ENCODE assay signal across 18 mouse cellular contexts in the genomic region with DNA sequence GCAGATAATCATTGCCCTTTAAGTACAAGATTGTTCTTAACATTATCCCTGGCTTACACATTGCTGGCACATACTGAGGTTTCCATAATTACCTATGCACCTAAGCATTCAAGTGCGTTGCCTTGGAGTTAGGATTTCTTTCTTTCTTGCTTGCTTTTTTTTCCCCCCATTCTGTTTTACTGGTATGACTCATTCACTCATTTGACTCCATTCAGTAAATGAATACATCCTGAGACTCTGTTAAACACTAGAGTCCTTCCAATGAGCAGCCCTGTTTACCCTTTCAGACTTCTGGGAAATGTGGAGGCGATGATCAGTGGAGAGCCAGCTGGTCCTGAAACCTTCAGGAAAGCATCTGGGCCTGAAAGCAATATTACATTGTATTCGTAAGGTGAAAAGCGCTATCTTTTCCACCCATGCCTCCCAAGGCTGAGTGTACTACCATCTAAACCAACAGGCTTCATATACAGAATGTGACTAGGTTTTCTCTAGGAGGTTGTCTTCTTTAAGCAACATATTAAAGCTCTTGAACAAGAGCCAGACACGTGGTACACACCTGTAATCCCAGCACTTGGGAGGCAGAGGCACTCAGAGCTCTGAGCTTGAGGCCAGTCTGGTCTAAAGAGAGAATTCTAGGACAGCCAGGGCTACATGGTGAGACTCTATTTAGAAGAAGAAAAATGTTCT.
DNase-seq lines count a peak whose midpoint lies in the region; ATAC-seq and TF ChIP-seq lines count a peak whose summit lies in the region.
"Had no signal": no experiment of that assay in that cellular context is flagged by ENCODE, and none has a peak within 500 bp of the region (broad histone marks: within the 10 kb centered on the region; RNA-seq: fewer than 3 reads in every experiment).

No protein-coding gene starts in this region.

- no peak for TF ChIP-seq CTCF in ES-Bruce4 (IDR thresholded peaks at IDR 0.05; ENCODE audit: low read depth, low read length)
- TF ChIP-seq CTCF in left cerebral cortex, adult 2 months (IDR thresholded peaks at IDR 0.05): no peak

- WGBS in liver, embryonic 16.5 days (ENCODE audit: insufficient replicate concordance): 55% methylated on average over 5 of the region's 5 CpGs

- no peak for TF ChIP-seq POLR2A in ES-Bruce4 (IDR thresholded peaks at IDR 0.05; ENCODE audit: insufficient read depth, low read length)

- no peaks in the 10 kb centered on the region for H3K9me3 ChIP-seq in ES-Bruce4 (replicated peaks; ENCODE audit: control insufficient read depth, insufficient read depth, low read length, poor library complexity, severe bottlenecking)
- H3K9me3 ChIP-seq in liver, embryonic 16.5 days (replicated peaks; ENCODE audit: control insufficient read depth, low read length): no peaks in the 10 kb centered on the region
- H3K9me3 ChIP-seq: embryonic facial prominence, embryonic 12.5 days; hindbrain, embryonic 13.5 days; kidney, embryonic 15.5 days; limb, embryonic 10.5 days; lung, embryonic 15.5 days; midbrain, embryonic 15.5 days had no signal

- no peak overlapping the region for H3K9ac ChIP-seq in ES-Bruce4 (ENCODE audit: low read depth, poor library complexity, severe bottlenecking)
- peak overlapping the region; percentile 1; the same call in 1 of the 2 replicates for H3K9ac ChIP-seq in liver, embryonic 16.5 days (ENCODE audit: low read depth, low read length)
- H3K9ac ChIP-seq: embryonic facial prominence, embryonic 12.5 days; hindbrain, embryonic 13.5 days; kidney, embryonic 15.5 days; lung, embryonic 15.5 days; midbrain, embryonic 15.5 days had no signal

- 0 out of 2 replicates have a peak overlapping the region, but pooled peaks have one; percentile 21 for H3K27ac ChIP-seq in ES-Bruce4 (ENCODE audit: insufficient read depth, low read length)
- peak overlapping the region; percentile 92 for H3K27ac ChIP-seq in liver, embryonic 16.5 days (ENCODE audit: low read length)
- H3K27ac ChIP-seq in left cerebral cortex, adult 2 months: no peak overlapping the region
- H3K27ac ChIP-seq: embryonic facial prominence, embryonic 12.5 days; hindbrain, embryonic 13.5 days; kidney, embryonic 15.5 days; limb, embryonic 10.5 days; lung, embryonic 15.5 days; midbrain, embryonic 15.5 days had no signal

- H3K27me3 ChIP-seq in ES-Bruce4 (ENCODE audit: control insufficient read depth, insufficient read depth, low read length, poor library complexity, severe bottlenecking): no peaks in the 10 kb centered on the region
- no peaks in the 10 kb centered on the region for H3K27me3 ChIP-seq in liver, embryonic 16.5 days (ENCODE audit: control insufficient read depth, insufficient read depth, low read depth, low read length)
- H3K27me3 ChIP-seq: embryonic facial prominence, embryonic 12.5 days; hindbrain, embryonic 13.5 days; kidney, embryonic 15.5 days; lung, embryonic 15.5 days; midbrain, embryonic 15.5 days had no signal

- no peak overlapping the region for H3K4me3 ChIP-seq in ES-Bruce4 (ENCODE audit: low read depth, low read length)
- no peak overlapping the region for H3K4me3 ChIP-seq in liver, embryonic 16.5 days (ENCODE audit: low read depth, low read length)
- no peak overlapping the region for H3K4me3 ChIP-seq in left cerebral cortex, adult 2 months
- H3K4me3 ChIP-seq: embryonic facial prominence, embryonic 12.5 days; hindbrain, embryonic 13.5 days; kidney, embryonic 15.5 days; limb, embryonic 10.5 days; lung, embryonic 15.5 days; midbrain, embryonic 15.5 days had no signal

- peaks cover 3% of the 10 kb centered on the region for H3K4me1 ChIP-seq in ES-Bruce4 (ENCODE audit: control insufficient read depth, insufficient read depth, low read length)
- peaks cover 22% of the 10 kb centered on the region for H3K4me1 ChIP-seq in liver, embryonic 16.5 days (ENCODE audit: control insufficient read depth, low read depth, low read length)
- H3K4me1 ChIP-seq: embryonic facial prominence, embryonic 12.5 days; hindbrain, embryonic 13.5 days; kidney, embryonic 15.5 days; limb, embryonic 10.5 days; lung, embryonic 15.5 days; midbrain, embryonic 15.5 days had no signal

- peak; percentile 40 for ATAC-seq in CD4-positive, CD25-positive, alpha-beta regulatory T cell, adult 4 months
- ATAC-seq in erythroblast, adult 5-6 weeks (replicated peaks; ENCODE audit: low FRiP score, poor library complexity, severe bottlenecking): 0 out of 2 replicates have a peak, but pooled peaks have one; percentile 36
- ATAC-seq in liver, embryonic 16.5 days (ENCODE audit: low read depth): peak; percentile 35; the same call in 1 of the 2 replicates
- ATAC-seq: intestine, embryonic 16.5 days; midbrain, embryonic 15.5 days had no signal

- H3K36me3 ChIP-seq in ES-Bruce4 (ENCODE audit: control insufficient read depth, insufficient read depth, low read length, poor library complexity, severe bottlenecking): peaks cover 10% of the 10 kb centered on the region
- no peaks in the 10 kb centered on the region for H3K36me3 ChIP-seq in liver, embryonic 16.5 days (ENCODE audit: control insufficient read depth, insufficient read depth)
- H3K36me3 ChIP-seq: embryonic facial prominence, embryonic 12.5 days; hindbrain, embryonic 13.5 days; kidney, embryonic 15.5 days; limb, embryonic 10.5 days; lung, embryonic 15.5 days; midbrain, embryonic 15.5 days had no signal

- intact Hi-C loops in left cerebral cortex, postnatal 10 days (cut with DNase I): no loop called here
- intact Hi-C loops in left cerebral cortex, adult 2 months (cut with DNase I): no loop called here

- TF ChIP-seq EP300 in ES-Bruce4 (IDR thresholded peaks at IDR 0.05; ENCODE audit: insufficient read depth, low read depth, low read length): no peak

- peak overlapping the region; percentile 24 for H3K4me2 ChIP-seq in liver, embryonic 16.5 days (ENCODE audit: low read depth, low read length)
- H3K4me2 ChIP-seq: embryonic facial prominence, embryonic 12.5 days; hindbrain, embryonic 13.5 days; kidney, embryonic 15.5 days; lung, embryonic 15.5 days; midbrain, embryonic 15.5 days had no signal

- DNase-seq in left cerebral cortex, postnatal 10 days (ENCODE audit: extremely low spot score in 1 of 2, low spot score in 2 of 2): no peak
- no peak for DNase-seq in left cerebral cortex, adult 2 months (ENCODE audit: extremely low spot score in 1 of 2, low spot score in 2 of 2)
- DNase-seq in spleen, postnatal 10 days (ENCODE audit: low spot score in 2 of 2): no peak
- DNase-seq: gastrocnemius, postnatal 14 days; heart, postnatal 10 days; layer of hippocampus, postnatal 36 days; thymus, adult 18-20 months had no signal
